Mouse (Mus musculus): ENCODE data around the gene Lgals9. TPM values are rescaled to one million over a fixed set of nuclear protein-coding genes. Genes with fewer than 3 reads are reported as not detected.

The Lgals9 gene
- polyA plus RNA-seq, 1 experiment from 2014 or later, result 63.4 TPM

- Histone ChIP-seq H3K4me1 (ENCODE audit: control insufficient read depth in 2 of 2, insufficient read depth in 2 of 2, low read length in 2 of 2) (no peaks in the 10 kb centered on the region), H3K36me3 (ENCODE audit: control insufficient read depth, insufficient read depth, low read length) (no peaks in the 10 kb centered on the region), H3K9me3 (ENCODE audit: control insufficient read depth, low read length) (no peaks in the 10 kb centered on the region), H3K27me3 (ENCODE audit: control insufficient read depth, insufficient read depth, low read length) (no peaks in the 10 kb centered on the region), H3K27ac (replicated peaks in 1 of 2; ENCODE audit: control insufficient read depth in 1 of 2, insufficient read depth in 1 of 2, low read depth in 2 of 2, low read length in 2 of 2) (no peak overlapping the region), H3K9ac (ENCODE audit: low read length) (no peak overlapping the region), H3K4me2 (ENCODE audit: low read length) (no peak overlapping the region), H3K4me3 (ENCODE audit: control insufficient read depth in 1 of 2, insufficient read depth in 1 of 2, low read depth in 1 of 2, low read length in 2 of 2) (no peak overlapping the region)
- 71% methylated on average over 6 of the region's 6 CpGs for WGBS
- ATAC-seq (ENCODE audit: insufficient number of reproducible peaks, insufficient read depth, low FRiP score, low read depth), result no peak
These were observed 69.3 kb downstream of the Lgals9 start for GRCm38 (mm10) chr11:78915473-78915872.

Other genes starting within 250 kb of the Lgals9 start
- 29.3 and 34.4 TPM in 2 replicates for gene Ccnq, start 233.2 kb downstream of the Lgals9 start, polyA plus RNA-seq (2014; fragmentation: Nextera tagmentation; extraction: Ambion mirVana)
- 31.0 and 41.2 TPM in 2 replicates for gene Lyrm9, start 158.4 kb downstream of the Lgals9 start, polyA plus RNA-seq (2014; fragmentation: Nextera tagmentation; extraction: Ambion mirVana)
- 1.4 and 1.6 TPM in 2 replicates for gene Nos2, start 64.2 kb downstream of the Lgals9 start, polyA plus RNA-seq (2014; fragmentation: Nextera tagmentation; extraction: Ambion mirVana)
- 4.3 and 5.8 TPM in 2 replicates for gene Ksr1, start 161.5 kb upstream of the Lgals9 start, polyA plus RNA-seq (2014; fragmentation: Nextera tagmentation; extraction: Ambion mirVana)